Mouse (Mus musculus) ES-E14 (cell line): ENCODE results near the gene Aoah. TPM values are rescaled to one million over a fixed set of nuclear protein-coding genes. Genes with fewer than 3 reads are reported as not detected.

ENCODE experiments used
- DNase-seq: peaks from one replicate; pipeline ENCODE4 v3.0.0-alpha.2; 2013; ENCODE audit warnings: low read depth, low spot score
- H3K27ac ChIP-seq: 2 replicates; pipeline ENCODE4 v1.5.1; 2012; ENCODE audit warnings: low read depth, mild to moderate bottlenecking, low read length, moderate library complexity, mixed read lengths; ENCODE audit not compliant: poor library complexity, insufficient read depth, severe bottlenecking
- H3K36me3 ChIP-seq: 2 replicates; pipeline ENCODE4 v1.6.1; 2012; ENCODE audit warnings: mild to moderate bottlenecking, low read length, moderate library complexity, mixed read lengths; ENCODE audit not compliant: control insufficient read depth, poor library complexity, insufficient read depth, severe bottlenecking
- H3K4me1 ChIP-seq, 2 experiments: fragments of 150-350 bp in 1 of 2; sonication (generic) in 1 of 2; 2 replicates each; pipeline ENCODE4 v1.6.1; 2012; ENCODE audit warnings: low read length in 2 of 2, mild to moderate bottlenecking in 1 of 2, mixed read lengths in 1 of 2; ENCODE audit not compliant: control insufficient read depth in 2 of 2, insufficient read depth in 2 of 2, poor library complexity in 1 of 2
- H3K4me3 ChIP-seq, 2 experiments: fragments of 150-350 bp in 1 of 2; sonication (generic) in 1 of 2; 2 replicates each; pipeline ENCODE4 v1.5.1; 2012; ENCODE audit warnings: low read length in 2 of 2, low read depth in 1 of 2, mild to moderate bottlenecking in 1 of 2, mixed read lengths in 1 of 2; ENCODE audit not compliant: insufficient read depth in 1 of 2, poor library complexity in 1 of 2, severe bottlenecking in 1 of 2
- H3K9ac ChIP-seq: 2 replicates; pipeline ENCODE4 v1.6.1; 2012; ENCODE audit warnings: low read depth, mild to moderate bottlenecking, low read length, mixed read lengths; ENCODE audit not compliant: poor library complexity, insufficient read depth, severe bottlenecking
- H3K9me3 ChIP-seq: fragments of 150-350 bp; sonication (generic); 2 replicates; pipeline ENCODE4 v1.6.1; 2012; ENCODE audit warnings: low read depth, mild to moderate bottlenecking, low read length; ENCODE audit not compliant: control insufficient read depth, insufficient read depth
- CHD2 ChIP-seq: IDR thresholded peaks from 2 replicates; pipeline ENCODE4 v1.6.1; 2014; ENCODE audit warnings: mild to moderate bottlenecking, low read depth, low read length, inconsistent platforms
- HCFC1 ChIP-seq: IDR thresholded peaks from 2 replicates; pipeline ENCODE4 v1.6.1; 2012; ENCODE audit warnings: low read length, inconsistent platforms, borderline replicate concordance; ENCODE audit not compliant: insufficient read depth
- MAFK ChIP-seq: IDR thresholded peaks from 2 replicates; pipeline ENCODE4 v1.6.1; 2014; ENCODE audit warnings: mild to moderate bottlenecking, low read depth, low read length, inconsistent platforms; ENCODE audit not compliant: insufficient read depth
- ZC3H11A ChIP-seq: IDR thresholded peaks from 2 replicates; pipeline ENCODE4 v1.6.1; 2012; ENCODE audit warnings: low read depth, mild to moderate bottlenecking, inconsistent platforms, low read length, borderline replicate concordance
- ZNF384 ChIP-seq: IDR thresholded peaks from 2 replicates; pipeline ENCODE4 v1.6.1; 2012; ENCODE audit warnings: low read depth, low read length, inconsistent platforms
- in situ Hi-C, 2 experiments: fragments of 600-800 bp; cut with MboI; formaldehyde crosslinking; loops; one replicate each; pipeline ENCODE4 v1.15.1; 2025; ENCODE audit warnings: low sequenced_read_pairs in 2 of 2, inconsistent platforms in 1 of 2; ENCODE audit not compliant: unreplicated experiment in 2 of 2
- total RNA-seq: library from RNA; depleted of rRNA; stranded (reverse); fragments of 300-350 nt; gene quantifications from 2 replicates; pipeline ENCODE4 v1.2.3, GENCODE M21; 2012

The Aoah gene
- total RNA-seq, 1 experiment, result 3.3 TPM

DNA sequence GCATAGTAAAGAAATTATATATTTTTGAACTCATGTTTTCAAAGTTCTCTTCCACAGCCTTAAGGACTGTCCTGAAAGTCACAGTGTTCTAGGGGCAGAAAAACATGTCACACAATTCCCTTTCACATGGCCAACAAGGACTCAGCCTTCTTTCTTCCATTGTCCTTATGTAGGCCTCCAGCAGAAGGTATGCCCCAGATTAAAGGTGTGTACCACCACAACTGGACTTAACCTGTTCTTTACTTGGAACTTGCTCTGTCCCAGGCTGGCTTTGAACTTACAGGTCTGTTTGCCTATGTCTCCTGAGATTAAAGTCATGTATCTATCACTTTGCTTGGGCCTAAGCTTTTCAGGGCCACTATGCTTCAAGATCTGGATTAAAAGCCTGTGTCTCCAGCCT lies 192.0 kb downstream of the Aoah start:
- Histone ChIP-seq H3K4me3 (no peak overlapping the region), H3K9me3 (no peaks in the 10 kb centered on the region), H3K9ac (no peak overlapping the region), H3K4me1 (peaks cover 6 to 17% of the 10 kb centered on the region in 2 experiments; a peak in 3 of 4 replicates), H3K27ac (peak overlapping the region; percentile 13; the same call in 1 of the 2 replicates), H3K36me3 (no peaks in the 10 kb centered on the region)
- in situ Hi-C loops, result no loop called here
- peak; percentile 43 for DNase-seq
- TF ChIP-seq ZC3H11A, result no peak
- TF ChIP-seq ZNF384, result no peak
- no peak for TF ChIP-seq HCFC1
- no peak for TF ChIP-seq CHD2
- no peak for TF ChIP-seq MAFK

DNA sequence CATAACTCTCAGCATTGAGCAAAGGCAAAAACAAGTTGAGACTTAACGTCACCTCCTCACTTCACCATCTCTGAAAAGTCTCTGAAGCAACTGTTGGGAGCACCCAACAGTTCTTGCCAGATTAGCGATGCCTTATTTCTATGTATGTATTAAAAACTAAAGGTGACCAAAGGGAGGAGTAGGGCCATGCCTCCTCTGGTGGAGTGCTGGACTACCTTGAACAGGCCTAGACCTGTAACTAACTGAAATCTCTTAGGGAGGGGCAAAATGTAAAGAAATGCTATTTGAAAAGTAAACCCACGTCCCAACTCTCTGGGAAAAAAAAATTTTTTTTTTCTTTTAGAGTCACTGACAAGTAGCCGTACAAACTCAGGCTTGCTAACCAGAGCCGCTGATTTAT lies 211.3 kb downstream of the Aoah start:
- DNase-seq, result no peak
- Histone ChIP-seq H3K9me3 (no peaks in the 10 kb centered on the region), H3K36me3 (peaks cover 2% of the 10 kb centered on the region; the same call in 1 of the 2 replicates), H3K9ac (no peak overlapping the region), H3K4me1 (no peaks in the 10 kb centered on the region), H3K27ac (no peak overlapping the region), H3K4me3 (no peak overlapping the region)
- in situ Hi-C loops, result no loop called here
- TF ChIP-seq MAFK (no peak), ZC3H11A (no peak), HCFC1 (no peak), CHD2 (no peak), ZNF384 (no peak)

DNA sequence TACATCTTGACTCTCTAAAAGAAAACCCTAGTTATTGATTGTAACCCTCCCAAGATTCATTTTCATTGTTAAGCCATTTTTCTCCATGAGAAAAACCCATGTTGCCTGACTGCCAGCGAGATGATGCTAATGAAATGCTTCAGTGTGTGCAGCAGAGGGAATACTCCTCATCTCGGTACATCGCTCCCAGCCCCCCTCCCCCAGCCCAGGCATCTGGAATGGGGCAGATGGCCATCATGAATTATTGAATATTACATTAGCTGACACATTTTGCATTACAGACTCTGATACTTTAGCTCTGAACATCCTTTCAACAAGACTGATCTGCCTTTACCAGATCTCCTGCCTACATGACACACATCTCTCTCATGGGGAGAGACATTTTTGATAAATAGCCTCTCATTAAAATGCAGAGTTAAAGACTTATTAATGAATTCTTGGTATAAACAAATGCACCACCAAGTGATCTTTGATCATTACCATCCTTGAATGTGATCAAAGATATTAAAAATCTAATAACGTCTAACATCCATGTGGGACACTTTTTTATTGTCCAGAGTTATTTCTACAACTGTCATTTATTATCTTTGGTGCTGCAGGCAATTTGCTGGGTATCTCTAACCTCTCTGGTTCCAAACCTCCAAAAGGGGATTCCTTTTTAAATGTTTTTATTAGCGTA lies 211.9 kb downstream of the Aoah start:
- no peak overlapping the region for H3K4me3 ChIP-seq

DNA sequence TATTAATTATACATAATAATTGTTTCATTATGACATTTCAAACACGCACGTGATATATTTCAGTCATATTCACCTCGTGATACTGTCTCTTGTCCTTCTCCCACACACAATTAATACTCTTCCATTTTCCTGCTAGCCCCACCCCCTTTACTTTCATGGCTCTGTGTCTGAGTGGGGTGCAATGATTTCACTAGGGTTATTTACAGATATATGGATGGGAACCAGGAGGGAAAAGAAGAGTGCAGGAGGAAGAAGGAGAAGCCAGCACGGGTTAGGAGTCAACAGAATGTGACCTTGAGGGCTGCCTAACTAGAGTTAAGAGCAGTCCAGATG lies 212.4 kb downstream of the Aoah start:
- H3K4me3 ChIP-seq, result no peak overlapping the region
- DNase-seq, result no peak
- in situ Hi-C loops, result no loop called here
- no peak overlapping the region for H3K27ac ChIP-seq
- no peaks in the 10 kb centered on the region for H3K4me1 ChIP-seq
- no peak overlapping the region for H3K9ac ChIP-seq
- no peak for TF ChIP-seq MAFK
- no peak for TF ChIP-seq ZC3H11A
- TF ChIP-seq HCFC1, result no peak
- no peaks in the 10 kb centered on the region for H3K9me3 ChIP-seq
- peaks cover 2% of the 10 kb centered on the region; the same call in 1 of the 2 replicates for H3K36me3 ChIP-seq

More for the DNA sequence above, 211.9 kb downstream of the Aoah start:
- Histone ChIP-seq H3K9ac (no peak overlapping the region), H3K4me1 (no peaks in the 10 kb centered on the region), H3K9me3 (no peaks in the 10 kb centered on the region), H3K36me3 (peaks cover 2% of the 10 kb centered on the region; the same call in 1 of the 2 replicates), H3K27ac (no peak overlapping the region)
- no peak for TF ChIP-seq MAFK
- no peak for TF ChIP-seq HCFC1
- no peak for TF ChIP-seq ZNF384
- in situ Hi-C loops, result no loop called here
- no peak for DNase-seq

DNA sequence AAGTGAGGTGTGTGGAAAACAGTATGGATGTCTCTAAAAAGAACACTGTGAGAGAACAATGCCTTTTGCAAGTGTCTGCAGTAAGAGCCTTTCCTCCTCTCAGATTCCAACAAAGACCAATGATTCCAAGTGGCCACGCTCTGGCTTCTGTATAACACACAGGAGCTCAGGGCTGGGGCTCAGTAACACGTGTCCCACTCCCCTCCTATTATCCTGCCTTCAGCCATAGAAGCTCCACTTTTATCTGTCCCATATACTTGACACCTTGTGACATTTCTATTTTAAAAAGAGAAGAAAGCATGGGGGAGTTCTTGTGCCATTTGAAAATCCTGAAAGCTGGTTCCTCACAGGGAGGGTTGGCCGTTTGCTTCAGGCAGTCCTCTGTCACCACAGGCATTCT lies 219.7 kb downstream of the Aoah start:
- H3K9me3 ChIP-seq, result no peaks in the 10 kb centered on the region
- no peak overlapping the region for H3K9ac ChIP-seq
- in situ Hi-C loops, result no loop called here
- no peaks in the 10 kb centered on the region for H3K4me1 ChIP-seq
- H3K4me3 ChIP-seq, result no peak overlapping the region
- TF ChIP-seq HCFC1 (no peak), MAFK (no peak), CHD2 (no peak), ZC3H11A (no peak), ZNF384 (no peak)
- no peak for DNase-seq
- H3K27ac ChIP-seq, result no peak overlapping the region
- no peaks in the 10 kb centered on the region for H3K36me3 ChIP-seq
